Mouse (Mus musculus) heart, embryonic 15.5 days (tissue): ENCODE data around the gene Ctdsp2. TPM values are rescaled to one million over a fixed set of nuclear protein-coding genes. Genes with fewer than 3 reads are reported as not detected.
A peak's percentile ranks its signal among the peaks of the same experiment; 100 is the strongest.

Experiments used
- ATAC-seq: fragments of 200-750 bp; cut with Nextera tagmentation; replicated peaks from 2 replicates; pipeline ENCODE4 v1.8.0; 2017; ENCODE audit warnings: low read depth, moderate TSS enrichment; ENCODE audit not compliant: insufficient number of reproducible peaks, insufficient read depth, low FRiP score
- H3K27ac ChIP-seq: fragments of 300-500 bp; sonication (generic); 2 replicates; pipeline ENCODE4 v1.5.1; 2015; ENCODE audit warnings: mild to moderate bottlenecking, inconsistent platforms
- H3K27me3 ChIP-seq: fragments of 300-500 bp; sonication (generic); 2 replicates; pipeline ENCODE4 v1.6.1; 2015; ENCODE audit warnings: inconsistent platforms
- H3K36me3 ChIP-seq: fragments of 300-500 bp; sonication (generic); 2 replicates; pipeline ENCODE4 v1.6.1; 2015; ENCODE audit warnings: mild to moderate bottlenecking, inconsistent platforms
- H3K4me1 ChIP-seq: fragments of 300-500 bp; sonication (generic); replicated peaks from 2 replicates; pipeline ENCODE4 v1.6.1; 2015; ENCODE audit warnings: inconsistent platforms
- H3K4me2 ChIP-seq: fragments of 300-500 bp; sonication (generic); 2 replicates; pipeline ENCODE4 v1.6.1; 2015; ENCODE audit warnings: inconsistent platforms, mild to moderate bottlenecking, moderate library complexity
- H3K4me3 ChIP-seq: fragments of 300-500 bp; sonication (generic); 2 replicates; pipeline ENCODE4 v1.5.1; 2015; ENCODE audit warnings: mild to moderate bottlenecking, inconsistent platforms
- H3K9ac ChIP-seq: fragments of 300-500 bp; sonication (generic); 2 replicates; pipeline ENCODE4 v1.6.1; 2015; ENCODE audit warnings: mild to moderate bottlenecking, inconsistent platforms
- H3K9me3 ChIP-seq: fragments of 300-500 bp; sonication (generic); replicated peaks from 2 replicates; pipeline ENCODE4 v1.6.1; 2016; ENCODE audit warnings: inconsistent platforms
- WGBS: fragments of 180-500 bp; shearing (Covaris S2); methylation state at CpG from one replicate; pipeline ENCODE4 v1.1.7; 2015; ENCODE audit warnings: mixed read lengths; 5-methylcytosine and 5-hydroxymethylcytosine counted together
- polyA plus RNA-seq: library from polyadenylated mRNA; unstranded; fragments of >200 nt; fragmentation: Nextera tagmentation; extraction: Ambion mirVana; gene quantifications from 2 replicates; pipeline ENCODE4 v1.2.1, GENCODE M21; 2015

The Ctdsp2 gene
- polyA plus RNA-seq, 1 experiment from 2014 or later = 35.0 TPM

DNA sequence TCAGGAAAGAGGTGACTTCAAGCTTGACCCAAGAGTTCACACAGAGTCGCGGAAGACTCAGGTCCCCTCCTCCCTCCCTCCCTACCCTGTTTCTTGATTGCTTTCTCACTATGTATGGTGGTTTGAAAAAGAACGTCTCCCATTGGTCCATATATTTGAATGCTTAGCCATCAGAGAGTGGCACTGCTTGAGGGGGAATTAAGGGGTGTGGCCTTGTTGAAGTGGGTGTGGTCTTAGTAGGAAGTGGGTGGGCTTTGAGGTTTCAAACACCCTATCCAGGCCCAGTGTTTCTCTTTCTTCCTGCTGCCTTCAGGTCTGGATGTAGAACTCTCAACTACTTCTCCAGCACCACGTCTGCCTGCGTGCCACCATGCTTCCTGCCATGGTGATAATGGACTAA lies 33.0 kb upstream of the Ctdsp2 start:
- no peak overlapping the region for H3K9ac ChIP-seq
- H3K36me3 ChIP-seq = no peaks in the 10 kb centered on the region
- H3K27me3 ChIP-seq = no peaks in the 10 kb centered on the region
- H3K4me2 ChIP-seq = no peak overlapping the region
- H3K9me3 ChIP-seq = no peaks in the 10 kb centered on the region
- no peak for ATAC-seq
- no peak overlapping the region for H3K27ac ChIP-seq
- no peak overlapping the region for H3K4me3 ChIP-seq
- WGBS = 89% methylated on average over 5 of the region's 5 CpGs
- peaks cover 22% of the 10 kb centered on the region for H3K4me1 ChIP-seq

DNA sequence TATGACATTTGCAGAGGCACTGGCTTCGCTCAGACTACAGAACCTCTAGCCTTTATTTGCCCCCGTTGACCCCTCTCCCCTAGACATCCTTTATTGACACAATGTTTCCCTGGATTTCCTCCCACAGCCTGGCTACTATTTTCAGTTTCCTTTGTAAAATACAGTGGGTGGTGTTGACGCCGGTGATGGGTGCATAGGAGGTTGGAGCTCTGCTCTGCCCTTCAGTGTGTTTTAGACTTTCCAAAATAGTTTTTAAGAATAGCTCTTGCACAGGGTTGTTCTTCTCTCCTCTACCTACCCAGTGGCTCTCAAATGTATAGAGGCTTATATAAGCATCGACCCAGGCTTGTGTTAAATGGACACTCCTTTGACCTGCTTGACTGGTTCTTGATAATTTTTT lies 28.7 kb upstream of the Ctdsp2 start:
- Histone ChIP-seq H3K9ac (no peak overlapping the region), H3K4me3 (no peak overlapping the region), H3K9me3 (no peaks in the 10 kb centered on the region), H3K27me3 (no peaks in the 10 kb centered on the region), H3K4me1 (peaks cover 26% of the 10 kb centered on the region), H3K4me2 (no peak overlapping the region), H3K36me3 (no peaks in the 10 kb centered on the region), H3K27ac (peak overlapping the region; percentile 82)
- 52% methylated on average over 5 of the region's 5 CpGs for WGBS
- ATAC-seq = no peak

DNA sequence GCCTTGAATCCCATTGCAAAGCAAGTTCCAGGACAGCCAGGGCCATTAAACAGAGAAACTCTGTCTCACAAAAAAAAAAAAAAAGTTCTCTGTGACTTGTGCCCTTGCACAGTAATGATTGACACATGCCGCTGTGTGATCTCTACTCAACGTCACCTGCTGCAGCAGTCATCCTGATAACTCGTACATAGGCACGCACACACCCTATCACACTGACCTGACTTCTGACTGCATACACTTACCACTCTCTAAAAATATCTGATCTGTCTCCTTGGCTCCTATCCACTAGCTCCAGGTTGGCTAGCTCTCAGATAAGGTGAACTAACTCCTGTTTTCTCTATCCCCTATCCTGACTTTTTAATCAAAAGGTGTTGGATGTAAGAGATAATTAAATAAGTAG lies 27.9 kb upstream of the Ctdsp2 start:
- WGBS = 30% methylated on average over 4 of the region's 4 CpGs
- no peak overlapping the region for H3K9ac ChIP-seq
- H3K27ac ChIP-seq = peak overlapping the region; percentile 82
- H3K4me3 ChIP-seq = no peak overlapping the region
- no peak overlapping the region for H3K4me2 ChIP-seq
- ATAC-seq = peak; percentile 72
- no peaks in the 10 kb centered on the region for H3K9me3 ChIP-seq
- H3K4me1 ChIP-seq = peaks cover 33% of the 10 kb centered on the region
- no peaks in the 10 kb centered on the region for H3K27me3 ChIP-seq
- H3K36me3 ChIP-seq = no peaks in the 10 kb centered on the region

DNA sequence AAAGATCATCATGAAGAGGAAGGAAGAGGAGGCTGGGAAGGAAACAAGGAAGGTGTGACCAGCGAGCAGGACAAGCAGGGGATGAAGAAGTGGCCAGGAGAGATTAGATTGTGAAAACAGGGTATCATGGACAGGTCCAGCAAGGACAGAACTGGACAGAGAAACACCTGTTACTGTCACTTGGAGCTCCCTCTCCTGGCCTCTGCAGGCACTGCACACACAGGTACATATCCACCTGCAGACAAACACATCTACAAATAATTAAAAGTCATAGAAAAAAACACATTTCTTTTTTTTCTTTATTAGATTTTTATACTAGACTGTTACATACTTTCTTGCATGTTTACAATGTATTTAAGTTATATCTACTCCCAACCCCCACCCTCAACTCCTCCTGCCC lies 26.1 kb upstream of the Ctdsp2 start:
- 85% methylated on average over 1 of the region's 1 CpGs for WGBS
- Histone ChIP-seq H3K4me3 (no peak overlapping the region), H3K9ac (no peak overlapping the region), H3K27ac (no peak overlapping the region), H3K9me3 (no peaks in the 10 kb centered on the region), H3K4me1 (peaks cover 46% of the 10 kb centered on the region), H3K4me2 (no peak overlapping the region), H3K36me3 (no peaks in the 10 kb centered on the region), H3K27me3 (no peaks in the 10 kb centered on the region)
- no peak for ATAC-seq

DNA sequence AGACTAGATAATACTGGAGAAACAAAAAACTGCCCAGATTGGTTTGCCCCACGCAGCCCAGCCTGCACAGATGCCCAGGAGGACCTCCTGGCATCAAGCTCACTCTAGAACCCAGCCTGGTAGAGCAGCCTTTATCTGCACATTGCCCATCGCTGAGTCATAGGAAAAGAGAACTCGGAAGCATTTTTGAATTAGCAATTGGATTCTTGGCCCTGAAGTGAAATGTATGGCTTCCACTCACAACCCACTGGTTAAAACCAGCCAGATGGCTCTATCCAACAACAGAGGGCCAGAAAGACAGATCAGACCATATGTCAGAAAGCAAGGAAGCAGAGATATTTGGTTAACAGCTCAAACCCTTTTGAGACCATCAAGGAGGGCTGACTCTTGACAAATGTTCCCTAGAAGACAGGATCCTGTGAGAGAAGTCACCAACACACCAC lies 25.5 kb upstream of the Ctdsp2 start:
- Histone ChIP-seq H3K4me2 (no peak overlapping the region), H3K36me3 (no peaks in the 10 kb centered on the region), H3K9ac (no peak overlapping the region), H3K27ac (peak overlapping the region; percentile 11; the same call in 1 of the 2 replicates), H3K4me3 (no peak overlapping the region), H3K9me3 (no peaks in the 10 kb centered on the region), H3K27me3 (no peaks in the 10 kb centered on the region), H3K4me1 (peaks cover 51% of the 10 kb centered on the region)
- WGBS = 79% methylated on average over 3 of the region's 3 CpGs
- ATAC-seq = no peak

DNA sequence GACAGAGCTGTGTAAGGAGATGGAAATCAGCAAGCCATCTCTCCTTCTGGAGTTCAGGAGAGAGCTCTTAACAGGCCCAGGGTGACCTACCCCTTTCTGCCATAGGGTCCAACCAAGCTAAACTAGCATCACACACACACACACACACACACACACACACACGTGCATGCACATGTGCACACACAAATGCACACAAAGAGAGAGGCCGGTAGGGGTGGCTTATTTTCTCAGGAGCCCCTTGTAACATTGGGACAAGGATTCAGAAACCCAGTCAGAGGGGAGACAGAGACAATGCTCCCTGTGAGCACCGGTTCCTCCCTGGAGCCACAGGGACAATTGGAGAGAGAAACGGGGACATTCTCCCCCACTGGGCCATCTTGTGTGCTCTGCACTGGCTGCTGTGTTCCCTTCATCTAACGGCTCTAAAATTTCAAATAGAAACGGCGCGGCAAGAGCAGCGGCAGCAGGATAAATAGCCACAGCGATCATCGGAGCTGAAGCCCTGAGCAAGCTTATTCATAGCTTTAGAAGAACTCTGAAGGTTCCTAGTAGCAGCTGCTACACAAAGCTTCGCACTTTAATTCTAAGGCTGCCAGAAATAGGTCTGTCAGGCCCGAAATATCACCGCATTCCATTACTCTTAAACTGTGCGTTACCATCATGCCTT lies 21.7 kb upstream of the Ctdsp2 start:
- H3K4me1 ChIP-seq = peaks cover 35% of the 10 kb centered on the region

DNA sequence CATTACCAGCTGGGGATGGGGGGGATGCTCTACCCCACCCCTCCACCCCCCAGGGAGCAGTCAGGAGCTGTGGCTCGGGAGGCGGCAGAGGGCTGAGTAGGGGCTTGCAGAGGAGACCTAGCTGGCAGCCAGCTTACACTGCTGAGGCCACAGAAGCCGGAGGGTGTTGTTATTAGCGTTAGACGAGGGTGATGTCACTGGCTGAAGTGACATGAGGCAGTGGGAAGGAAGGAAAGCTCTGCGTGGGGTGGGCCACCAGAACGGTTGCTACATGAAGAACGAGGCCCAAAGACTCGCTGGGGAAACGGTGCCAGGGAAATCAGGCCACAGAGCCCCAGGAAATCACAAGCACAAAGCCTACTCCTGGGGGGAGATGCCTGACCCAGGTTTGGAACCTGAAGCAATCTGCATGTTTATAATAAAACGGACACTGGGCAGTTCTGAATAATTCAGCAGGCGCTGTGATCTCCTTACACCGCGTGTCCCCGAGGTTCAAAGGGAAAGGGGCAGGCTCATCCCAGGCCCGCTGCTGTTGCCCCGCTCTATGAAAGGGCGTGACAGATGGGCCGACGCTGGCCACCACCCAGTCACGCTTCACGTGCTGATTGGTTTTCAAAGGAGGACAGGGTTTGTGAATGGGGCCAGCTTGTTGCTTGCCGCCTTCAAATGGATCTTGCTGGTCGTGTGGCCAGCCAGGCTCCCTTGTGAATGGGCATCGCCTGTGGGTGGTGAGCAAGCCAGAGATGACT lies 21.0 kb upstream of the Ctdsp2 start:
- Histone ChIP-seq H3K36me3 (no peaks in the 10 kb centered on the region), H3K9ac (peak overlapping the region; percentile 10; the same call in 1 of the 2 replicates), H3K4me2 (peak overlapping the region; percentile 48), H3K9me3 (no peaks in the 10 kb centered on the region), H3K4me1 (peaks cover 42% of the 10 kb centered on the region), H3K27me3 (no peaks in the 10 kb centered on the region), H3K4me3 (peak overlapping the region; percentile 2; the same call in 1 of the 2 replicates), H3K27ac (peak overlapping the region; percentile 78)
- whole genome bisulfite sequencing = 7% methylated on average over 25 of the region's 25 CpGs
- peak; percentile 47 for ATAC-seq

More for the DNA sequence above, 21.7 kb upstream of the Ctdsp2 start:
- 20% methylated on average over 15 of the region's 15 CpGs for WGBS
- Histone ChIP-seq H3K4me3 (no peak overlapping the region), H3K4me2 (peak overlapping the region; percentile 48), H3K9ac (peak overlapping the region; percentile 10; the same call in 1 of the 2 replicates), H3K9me3 (no peaks in the 10 kb centered on the region), H3K27me3 (no peaks in the 10 kb centered on the region), H3K27ac (peak overlapping the region; percentile 78), H3K36me3 (no peaks in the 10 kb centered on the region)
- no peak for ATAC-seq

DNA sequence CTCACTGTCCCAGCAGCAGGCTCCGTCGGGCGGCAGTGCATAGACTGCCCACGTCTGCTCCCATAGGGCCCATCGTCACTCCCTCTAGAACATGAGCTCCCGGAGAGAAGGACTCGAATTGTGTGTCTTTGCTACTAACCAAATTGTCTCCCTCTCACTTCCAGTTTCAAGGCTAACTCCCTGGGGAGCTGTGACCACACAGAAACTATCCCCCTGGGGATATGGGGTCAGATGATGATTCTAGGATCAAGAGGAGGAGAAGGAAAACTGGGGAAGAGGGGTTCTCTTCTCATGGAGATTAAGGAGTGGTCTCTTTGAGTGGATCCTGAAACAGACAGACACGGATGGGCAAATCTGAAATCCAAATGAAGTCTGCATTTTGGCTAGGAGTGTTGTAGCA lies 18.0 kb upstream of the Ctdsp2 start:
- H3K4me1 ChIP-seq = peaks cover 37% of the 10 kb centered on the region
- ATAC-seq = no peak
- H3K4me3 ChIP-seq = no peak overlapping the region
- no peaks in the 10 kb centered on the region for H3K27me3 ChIP-seq
- 72% methylated on average over 8 of the region's 8 CpGs for WGBS
- H3K9me3 ChIP-seq = no peaks in the 10 kb centered on the region
- no peak overlapping the region for H3K4me2 ChIP-seq
- H3K9ac ChIP-seq = no peak overlapping the region
- H3K27ac ChIP-seq = no peak overlapping the region
- H3K36me3 ChIP-seq = no peaks in the 10 kb centered on the region

DNA sequence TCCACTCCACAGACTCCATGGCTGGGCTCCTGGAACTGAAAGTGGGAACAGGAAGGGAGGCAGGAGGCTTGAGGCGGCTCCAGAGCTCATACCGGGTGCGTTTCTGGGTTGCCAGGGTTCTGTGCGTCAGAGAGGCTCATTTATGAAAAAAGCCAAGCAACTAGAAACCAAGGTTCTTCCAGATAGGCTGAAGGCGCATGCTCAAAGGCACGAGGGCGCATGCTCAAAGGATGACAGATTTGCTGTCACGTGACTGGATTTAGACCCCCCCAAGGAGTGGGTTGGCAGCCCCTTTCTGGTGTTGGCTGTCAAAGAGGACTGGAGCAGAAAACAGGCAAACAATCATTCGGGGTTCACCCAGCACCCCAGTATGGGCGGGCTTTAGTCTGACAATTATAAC lies 16.8 kb upstream of the Ctdsp2 start:
- Histone ChIP-seq H3K4me1 (peaks cover 30% of the 10 kb centered on the region), H3K27me3 (no peaks in the 10 kb centered on the region), H3K4me3 (no peak overlapping the region), H3K36me3 (no peaks in the 10 kb centered on the region), H3K9me3 (no peaks in the 10 kb centered on the region), H3K27ac (peak overlapping the region; percentile 83), H3K4me2 (no peak overlapping the region), H3K9ac (no peak overlapping the region)
- no peak for ATAC-seq
- 64% methylated on average over 10 of the region's 10 CpGs for WGBS

DNA sequence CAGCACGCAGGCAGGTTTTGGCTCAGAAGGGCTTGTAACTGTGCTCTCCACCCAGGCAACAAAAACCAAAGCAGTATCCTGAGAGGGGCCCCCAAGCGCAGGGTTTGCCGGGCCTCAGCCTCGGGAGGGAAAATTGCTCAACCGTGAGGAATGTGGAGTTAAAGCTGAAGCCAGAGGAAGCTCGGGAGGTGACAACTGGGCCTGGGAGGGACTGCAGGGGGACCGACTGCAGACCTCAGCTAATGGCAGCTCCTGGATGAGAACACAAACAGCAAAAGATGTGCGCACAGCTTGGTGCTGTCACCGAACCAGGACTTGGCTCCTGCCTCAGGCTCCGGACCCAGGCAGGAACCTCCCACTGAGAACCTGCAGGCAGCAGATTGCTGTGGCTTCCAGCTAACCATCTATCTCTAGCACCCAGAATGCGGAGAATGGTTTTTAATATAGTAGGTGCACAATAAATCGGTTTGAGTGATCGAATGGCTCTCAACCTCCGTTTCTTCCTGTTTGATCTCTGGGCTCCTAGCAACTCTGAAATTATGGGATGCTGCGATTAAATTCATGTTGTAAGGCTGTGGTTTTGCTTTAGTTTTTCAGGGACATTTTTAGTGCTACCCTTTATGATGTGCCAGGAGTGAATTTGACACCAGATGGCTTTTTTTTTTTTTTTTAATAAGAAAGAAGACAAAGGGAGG lies 16.1 kb upstream of the Ctdsp2 start:
- peak overlapping the region; percentile 83 for H3K27ac ChIP-seq
- H3K36me3 ChIP-seq = no peaks in the 10 kb centered on the region
- H3K27me3 ChIP-seq = no peaks in the 10 kb centered on the region
- no peak overlapping the region for H3K4me2 ChIP-seq
- 27% methylated on average over 15 of the region's 15 CpGs for WGBS
- ATAC-seq = peak; percentile 48
- no peaks in the 10 kb centered on the region for H3K9me3 ChIP-seq
- H3K4me3 ChIP-seq = no peak overlapping the region
- peaks cover 24% of the 10 kb centered on the region for H3K4me1 ChIP-seq
- no peak overlapping the region for H3K9ac ChIP-seq

DNA sequence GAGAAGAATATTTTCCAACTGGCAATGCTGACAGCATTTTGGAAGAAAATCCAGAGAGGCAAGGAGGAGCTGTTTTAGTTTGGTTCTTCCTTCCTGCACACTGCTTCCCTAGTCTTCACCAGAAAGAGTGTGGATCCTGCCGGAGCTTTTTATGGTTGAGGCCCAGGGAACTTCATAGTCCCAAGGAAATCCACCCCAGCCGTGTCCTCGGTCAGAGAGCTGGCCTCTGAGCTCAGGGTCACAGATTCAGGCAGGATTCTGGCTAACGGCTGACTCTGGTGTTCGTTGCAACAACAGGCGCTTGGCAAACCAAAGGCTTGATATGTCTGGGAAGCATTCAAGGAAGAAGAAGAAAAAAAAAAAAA lies 15.6 kb upstream of the Ctdsp2 start:
- ATAC-seq = no peak
- Histone ChIP-seq H3K36me3 (no peaks in the 10 kb centered on the region), H3K4me3 (no peak overlapping the region), H3K4me2 (no peak overlapping the region), H3K27ac (peak overlapping the region; percentile 83), H3K9me3 (no peaks in the 10 kb centered on the region), H3K27me3 (no peaks in the 10 kb centered on the region), H3K9ac (no peak overlapping the region), H3K4me1 (peaks cover 18% of the 10 kb centered on the region)
- WGBS = 38% methylated on average over 6 of the region's 6 CpGs
